Mouse (Mus musculus): ENCODE results near the gene Adgrg5. TPM values are rescaled to one million over a fixed set of nuclear protein-coding genes. Genes with fewer than 3 reads are reported as not detected.
A peak's percentile ranks its signal among the peaks of the same experiment; 100 is the strongest.

The Adgrg5 gene
- total RNA-seq, 2 experiments from 2014 or later: 1.4 to 1.6 TPM

- DNase-seq (ENCODE audit: low spot score in 2 of 2): no peak
Observed at GRCm38 (mm10) chr8:94966578-94966977, 43.1 kb downstream of the Adgrg5 start.

GRCm38 (mm10) chr8:94967071-94967470, 43.6 kb downstream of the Adgrg5 start:
- DNase-seq (ENCODE audit: low spot score in 2 of 2): no peak

GRCm38 (mm10) chr8:94967554-94967953, 44.1 kb downstream of the Adgrg5 start:
- peak; percentile 64 to 80 for DNase-seq (ENCODE audit: low spot score in 2 of 2)

GRCm38 (mm10) chr8:94973270-94973669, 49.8 kb downstream of the Adgrg5 start:
- no peak for DNase-seq (ENCODE audit: low spot score in 2 of 2)

- DNase-seq (ENCODE audit: low spot score in 2 of 2): no peak
Observed at GRCm38 (mm10) chr8:94973786-94974185, 50.3 kb downstream of the Adgrg5 start.

DNA sequence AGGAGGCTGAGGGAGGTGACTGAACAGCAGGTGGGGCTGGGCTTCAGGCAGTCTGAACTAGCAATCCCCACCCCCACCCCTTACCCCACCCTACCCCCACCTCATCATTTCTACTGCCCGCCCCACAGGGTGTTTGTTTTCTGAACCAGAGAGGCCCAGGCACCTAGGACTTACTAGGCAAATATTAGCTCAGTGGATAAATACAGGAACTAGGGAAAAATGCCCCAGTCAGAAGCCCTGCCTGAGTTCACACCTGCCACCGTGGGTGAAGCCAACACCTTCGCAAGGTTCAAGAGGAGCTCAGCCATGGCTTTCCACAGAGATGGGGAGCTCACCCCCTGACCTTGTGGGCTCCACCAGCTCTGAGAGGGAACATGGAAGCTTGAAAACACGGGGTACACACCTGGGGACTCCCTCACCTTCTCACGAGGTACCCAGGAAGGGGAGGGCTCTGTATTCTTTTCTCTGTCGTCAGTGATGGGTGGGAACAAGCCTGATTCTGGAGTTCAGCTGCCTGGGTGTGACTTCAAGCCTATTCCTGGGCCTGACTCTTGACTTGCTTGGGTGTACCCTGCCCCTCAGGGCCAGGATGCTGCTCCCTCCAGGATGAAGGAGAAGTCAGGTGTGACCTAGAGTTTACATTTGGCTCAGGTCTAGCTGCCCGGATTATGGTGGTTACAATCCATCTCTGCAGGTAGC, 51.1 kb downstream of the Adgrg5 start, which contains the start of gene Adgrg1:
Adgrg1 (plus strand) TSS at position 285 of the 699 bp plus-strand sequence.
- no peak for DNase-seq (ENCODE audit: low spot score in 2 of 2)

DNA sequence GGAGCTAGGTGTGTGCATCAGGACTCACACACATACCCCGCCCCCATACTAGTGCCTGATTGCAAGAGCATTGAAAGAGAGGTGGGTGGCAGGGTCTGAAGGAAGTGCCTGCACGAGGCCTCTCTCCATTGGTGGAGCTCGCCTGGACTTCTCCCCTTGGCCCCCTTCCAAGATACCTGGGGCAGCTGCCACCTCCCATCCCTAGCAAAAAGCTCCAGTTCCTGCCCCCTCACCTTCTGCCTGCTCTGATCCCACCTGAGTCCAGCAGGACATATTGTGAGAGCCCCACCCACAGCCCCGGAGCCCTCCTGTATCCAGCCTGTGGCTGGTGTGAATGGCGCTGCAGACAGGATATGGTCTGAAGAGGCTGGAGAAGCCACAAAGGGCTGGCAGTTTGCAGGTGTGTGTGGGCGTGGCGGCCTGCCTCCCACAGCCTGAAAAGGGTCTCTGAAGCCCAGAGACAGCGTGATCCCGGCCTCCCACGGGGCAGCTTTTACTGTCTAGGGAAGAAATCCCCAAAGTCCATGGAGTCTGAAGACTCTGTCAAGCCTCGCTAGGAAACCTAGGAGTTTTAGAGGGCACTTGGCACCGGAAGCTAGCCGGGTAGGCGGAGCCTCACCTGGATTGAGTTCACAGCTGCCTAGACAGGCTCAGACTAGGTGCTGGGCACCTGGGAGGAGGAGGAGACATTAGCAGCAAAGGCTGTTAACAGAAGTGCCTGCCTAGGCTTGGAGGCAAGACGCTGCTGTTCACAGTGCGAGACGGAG, 53.3 kb downstream of the Adgrg5 start:
- no peak for DNase-seq (ENCODE audit: low spot score in 2 of 2)

DNA sequence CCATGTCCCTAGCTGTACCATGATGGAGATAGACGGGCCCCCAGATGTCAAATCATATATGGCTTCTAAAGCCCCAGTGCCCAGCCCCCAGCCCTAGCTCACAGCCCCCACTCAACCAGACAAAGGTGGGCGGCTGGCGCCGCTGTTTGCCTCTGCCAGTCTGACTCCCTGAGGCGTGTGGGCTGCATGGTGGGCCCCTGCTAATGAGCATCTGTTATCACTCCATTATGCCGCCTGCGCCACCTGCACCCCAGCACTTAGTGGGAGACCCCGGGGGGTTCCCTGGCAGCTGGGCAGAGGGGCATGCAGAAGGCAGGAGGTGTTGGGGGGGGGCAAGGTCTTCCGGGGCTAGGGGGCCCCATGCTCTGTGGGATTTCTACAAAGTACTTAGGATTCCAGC, 54.6 kb downstream of the Adgrg5 start:
- DNase-seq (ENCODE audit: low spot score in 2 of 2): no peak

GRCm38 (mm10) chr8:94978593-94979319, 55.3 kb downstream of the Adgrg5 start:
- DNase-seq (ENCODE audit: low spot score in 2 of 2): no peak

DNA sequence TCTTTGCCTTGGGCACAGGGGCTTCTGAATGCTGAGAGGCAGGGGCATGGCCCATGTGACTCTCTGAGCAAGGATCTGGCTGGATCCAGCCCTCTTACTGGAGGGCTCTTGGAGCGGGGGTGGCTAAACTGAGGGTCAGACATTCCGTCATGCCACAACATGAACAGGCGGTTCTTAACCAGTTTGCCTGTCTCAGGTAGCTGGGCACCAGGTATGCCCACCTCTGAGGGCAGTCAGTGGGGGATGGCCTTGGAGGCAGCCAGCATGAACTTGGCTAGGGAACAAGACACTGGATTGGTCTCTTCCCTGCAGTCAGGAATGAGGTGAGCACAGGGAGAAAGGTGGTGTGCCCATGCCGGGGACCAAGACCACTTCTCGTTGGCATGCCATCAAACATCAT, 56.7 kb downstream of the Adgrg5 start:
- no peak for DNase-seq (ENCODE audit: low spot score in 2 of 2)

- DNase-seq (ENCODE audit: low spot score in 2 of 2): no peak
Observed at GRCm38 (mm10) chr8:94980976-94981375, 57.5 kb downstream of the Adgrg5 start.

- no peak for DNase-seq (ENCODE audit: low spot score in 2 of 2)
Observed at GRCm38 (mm10) chr8:94981848-94982247, 58.4 kb downstream of the Adgrg5 start.

DNA sequence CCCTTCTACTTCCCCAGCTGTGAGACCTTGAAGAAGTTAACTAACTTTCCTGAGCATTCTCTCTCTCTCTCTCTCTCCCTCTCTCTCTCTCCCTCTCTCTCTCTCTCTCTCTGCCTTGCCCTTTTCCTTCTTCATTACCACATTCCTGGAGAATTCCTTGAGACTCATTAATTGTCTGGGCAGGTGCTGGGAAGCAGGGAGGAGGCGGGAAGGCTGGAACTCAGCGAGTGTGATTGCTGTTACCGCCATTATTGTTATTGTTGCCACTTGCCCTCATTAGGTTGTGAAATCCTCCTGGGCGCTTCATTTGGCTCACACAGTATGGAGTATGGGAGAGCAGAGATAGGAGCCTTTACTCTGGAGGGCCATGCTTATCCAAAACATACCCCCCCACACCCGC, 59.7 kb downstream of the Adgrg5 start:
- DNase-seq (ENCODE audit: low spot score in 2 of 2): no peak

DNA sequence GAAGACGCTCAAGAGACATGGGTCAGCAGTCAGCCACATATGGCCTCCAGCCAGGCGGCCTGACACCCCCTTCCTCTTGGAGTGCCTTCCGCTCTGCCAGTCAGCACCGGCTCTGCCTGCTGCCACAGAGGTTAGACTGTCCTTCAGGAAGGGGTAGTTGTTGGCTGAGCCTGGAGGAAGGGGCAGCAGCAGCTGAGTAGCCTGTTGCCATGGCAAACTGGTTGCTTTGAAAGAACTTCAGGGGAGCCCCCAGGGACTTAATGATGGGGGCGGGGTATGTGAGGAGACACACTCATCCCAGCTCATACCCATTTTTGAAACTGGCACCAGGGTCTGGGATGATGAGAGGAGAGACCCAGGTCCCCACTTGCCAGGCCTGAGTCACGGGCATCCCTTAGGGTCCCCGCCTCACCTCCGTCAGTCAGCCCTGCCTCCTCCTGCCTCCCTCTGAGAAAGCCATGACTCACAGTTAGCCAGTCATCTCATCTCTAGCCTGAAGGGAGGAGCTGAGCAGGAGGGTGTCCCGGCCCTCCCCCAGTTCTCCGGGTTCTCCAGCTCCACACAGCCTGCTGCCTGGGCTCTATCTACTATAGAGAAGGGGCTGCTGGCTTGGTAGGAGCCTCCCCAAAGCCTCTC, 60.5 kb downstream of the Adgrg5 start:
- no peak for DNase-seq (ENCODE audit: low spot score in 2 of 2)

- no peak for DNase-seq (ENCODE audit: low spot score in 2 of 2)
Observed at GRCm38 (mm10) chr8:94985023-94985422, 61.5 kb downstream of the Adgrg5 start.

GRCm38 (mm10) chr8:94986676-94987075, 63.2 kb downstream of the Adgrg5 start:
- DNase-seq (ENCODE audit: low spot score in 2 of 2): no peak

DNA sequence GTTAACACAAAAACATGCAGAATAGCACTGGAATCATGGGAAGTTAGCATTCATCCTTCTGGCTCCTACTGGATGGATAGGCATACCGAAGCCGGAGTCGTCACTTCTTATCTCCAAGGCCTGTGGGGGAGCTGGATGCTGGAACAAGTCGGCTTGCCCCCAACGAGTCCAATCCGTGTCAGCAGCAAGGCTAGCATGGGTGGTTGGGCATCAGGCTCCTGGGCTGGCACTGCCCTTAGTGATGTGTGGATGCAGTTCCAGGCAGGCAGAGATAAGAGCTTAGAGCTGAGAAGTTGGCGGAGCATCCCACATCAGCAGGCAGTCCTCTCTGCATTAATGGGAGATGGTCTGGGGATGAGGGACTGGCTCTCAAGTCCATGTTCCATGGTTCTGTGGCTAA, 64.1 kb downstream of the Adgrg5 start:
- DNase-seq (ENCODE audit: low spot score in 2 of 2): no peak

GRCm38 (mm10) chr8:94988619-94989018, 65.1 kb downstream of the Adgrg5 start:
- no peak for DNase-seq (ENCODE audit: low spot score in 2 of 2)

DNA sequence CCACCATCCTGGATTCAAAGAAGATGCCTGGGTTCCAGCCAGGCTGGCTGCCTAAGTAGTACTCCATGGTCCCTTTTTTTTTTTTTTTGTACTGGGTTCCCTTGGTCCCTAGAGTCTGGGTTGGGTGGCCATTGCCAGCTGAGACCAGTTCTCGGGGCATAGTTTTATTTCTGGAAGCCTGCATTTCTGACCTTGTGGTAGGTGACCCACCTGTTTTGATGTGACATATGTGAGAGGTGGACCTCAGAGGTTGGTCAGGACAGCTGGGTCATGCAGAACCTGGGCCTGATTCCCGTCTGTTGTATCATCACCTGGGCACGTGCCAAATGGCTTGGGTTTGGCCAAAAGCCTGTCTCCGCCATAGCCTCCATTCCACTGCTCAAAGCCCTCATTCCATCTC, 66.2 kb downstream of the Adgrg5 start:
- DNase-seq (ENCODE audit: low spot score in 2 of 2): no peak

DNA sequence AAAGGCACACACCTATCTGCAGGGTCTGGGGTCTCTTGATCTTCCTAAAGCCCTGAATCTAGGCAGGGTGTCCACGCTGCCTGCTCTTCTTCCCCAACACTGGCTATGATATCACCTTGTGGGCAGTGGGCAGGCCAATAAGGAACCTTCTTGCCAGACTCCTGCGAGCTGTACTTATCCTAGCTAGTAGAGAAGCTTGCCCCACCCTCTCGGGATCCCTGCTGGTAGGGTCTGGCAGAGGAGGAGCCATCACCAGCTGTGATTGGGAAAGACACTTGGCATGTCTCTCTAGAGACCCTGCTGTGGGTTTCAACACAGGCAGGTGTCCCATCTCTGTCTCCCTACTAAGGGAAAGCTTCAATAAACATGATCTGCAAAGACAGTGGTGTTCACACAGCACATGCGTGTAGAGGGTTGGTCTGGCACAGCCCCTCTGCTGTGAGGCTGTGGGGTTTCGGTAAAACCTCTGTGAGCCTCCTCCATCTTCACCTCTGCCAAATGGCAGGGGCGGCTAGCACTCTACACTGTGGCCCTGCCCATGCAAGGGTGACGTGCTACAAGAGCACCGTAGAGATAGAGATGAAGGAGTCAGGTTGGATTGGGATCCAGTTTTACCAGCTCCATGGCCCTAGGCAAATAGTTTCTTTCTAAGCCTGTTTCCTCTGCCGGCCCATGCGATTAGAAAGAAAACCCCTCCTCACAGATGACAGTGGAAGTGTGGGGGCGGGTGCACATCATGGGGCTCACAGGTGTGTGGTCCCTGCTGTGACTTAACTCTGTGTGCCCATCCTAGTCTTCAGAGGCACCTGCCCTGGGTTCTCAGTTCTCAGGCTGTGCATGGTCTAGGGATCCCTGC, 67.3 kb downstream of the Adgrg5 start:
- DNase-seq (ENCODE audit: low spot score in 2 of 2): no peak
